Mouse (Mus musculus) kidney, adult 2 months (tissue): ENCODE measurements around the gene Fopnl.

Source experiments
- CTCF ChIP-seq: fragments of 200-500 bp; conservative IDR thresholded peaks from 2 replicates; pipeline ENCODE4 v1.5.1; 2011; ENCODE audit warnings: low read depth, mild to moderate bottlenecking, control low read depth, low read length, moderate library complexity, mixed read lengths; ENCODE audit not compliant: insufficient read depth, insufficient read length
- POLR2A ChIP-seq: fragments of 200-500 bp; IDR thresholded peaks from one replicate; pipeline ENCODE4 v1.6.1; 2011; ENCODE audit warnings: low read depth, low read length, control low read depth

GRCm38 (mm10) chr16:14344967-14345366 is 27.8 kb upstream of the Fopnl start:
- no peak for TF ChIP-seq CTCF
- TF ChIP-seq POLR2A = no peak
